17 mouse cellular contexts compared by ENCODE assay signal in the genomic region with DNA sequence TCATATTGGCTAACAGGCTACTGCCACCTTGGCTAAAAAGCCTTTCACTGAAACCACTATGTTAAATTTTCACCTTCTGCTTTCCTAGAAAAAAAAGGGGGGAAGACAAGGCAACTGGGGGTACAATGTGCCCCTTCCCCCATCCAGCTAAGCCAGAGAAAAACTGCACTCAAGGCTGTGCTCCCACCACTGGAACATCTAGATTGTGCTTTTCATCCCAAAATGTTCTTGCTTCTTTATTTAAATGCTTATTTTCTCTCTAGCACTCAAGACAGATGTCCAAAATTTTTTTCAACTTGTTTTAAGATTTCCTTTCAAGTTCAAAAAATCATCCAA.
DNase-seq lines count a peak whose midpoint lies in the region; ATAC-seq and TF ChIP-seq lines count a peak whose summit lies in the region.
"Had no signal": no experiment of that assay in that cellular context is flagged by ENCODE, and none has a peak within 500 bp of the region (broad histone marks: within the 10 kb centered on the region; RNA-seq: fewer than 3 reads in every experiment).

No protein-coding gene starts in this region.

- H3K9ac ChIP-seq in forebrain, embryonic 14.5 days (ENCODE audit: low read length): no peak overlapping the region
- H3K9ac ChIP-seq in forebrain, postnatal 0 days: no peak overlapping the region
- no peak overlapping the region for H3K9ac ChIP-seq in forebrain, embryonic 16.5 days (replicated peaks; ENCODE audit: low read depth, low read length)
- no peak overlapping the region for H3K9ac ChIP-seq in hindbrain, embryonic 14.5 days
- no peak overlapping the region for H3K9ac ChIP-seq in hindbrain, embryonic 13.5 days
- H3K9ac ChIP-seq in neural tube, embryonic 14.5 days (replicated peaks; ENCODE audit: low read depth, low read length): no peak overlapping the region
- H3K9ac ChIP-seq: embryonic facial prominence, embryonic 12.5 days; forebrain, embryonic 13.5 days had no signal

- no peak for DNase-seq in forebrain, embryonic 14.5 days (ENCODE audit: low spot score)
- DNase-seq in forebrain, embryonic 10.5 days (ENCODE audit: extremely low spot score, low spot score): no peak
- DNase-seq in forebrain, postnatal 0 days: no peak
- DNase-seq in hindbrain, embryonic 14.5 days (ENCODE audit: low spot score): no peak
- no peak for DNase-seq in neural tube, embryonic 10.5 days (ENCODE audit: extremely low spot score, low spot score)
- DNase-seq: B cell, adult 2 months had no signal

- no peak overlapping the region for H3K4me2 ChIP-seq in forebrain, embryonic 14.5 days (ENCODE audit: low read length)
- no peak overlapping the region for H3K4me2 ChIP-seq in forebrain, postnatal 0 days (ENCODE audit: low read depth)
- no peak overlapping the region for H3K4me2 ChIP-seq in forebrain, embryonic 16.5 days (ENCODE audit: low read length)
- H3K4me2 ChIP-seq in hindbrain, embryonic 14.5 days (replicated peaks): no peak overlapping the region
- H3K4me2 ChIP-seq in hindbrain, embryonic 13.5 days: no peak overlapping the region
- H3K4me2 ChIP-seq in neural tube, embryonic 14.5 days (ENCODE audit: low read depth, low read length): no peak overlapping the region
- H3K4me2 ChIP-seq: embryonic facial prominence, embryonic 12.5 days; forebrain, embryonic 13.5 days had no signal

- no peak for TF ChIP-seq CTCF in forebrain, postnatal 0 days (IDR thresholded peaks at IDR 0.05; ENCODE audit: low read depth)

- no peaks in the 10 kb centered on the region; the same call in 1 of the 2 replicates for H3K4me1 ChIP-seq in forebrain, embryonic 14.5 days (ENCODE audit: control insufficient read depth, insufficient read depth, low read length)
- H3K4me1 ChIP-seq in forebrain, embryonic 10.5 days: no peaks in the 10 kb centered on the region
- no peaks in the 10 kb centered on the region for H3K4me1 ChIP-seq in forebrain, postnatal 0 days (ENCODE audit: insufficient read depth)
- H3K4me1 ChIP-seq in forebrain, embryonic 16.5 days (replicated peaks; ENCODE audit: control insufficient read depth, insufficient read depth, low read length): peaks cover 5% of the 10 kb centered on the region; the same call in 1 of the 2 replicates
- no peaks in the 10 kb centered on the region for H3K4me1 ChIP-seq in hindbrain, embryonic 14.5 days (replicated peaks; ENCODE audit: control insufficient read depth, insufficient read depth, low read length)
- no peaks in the 10 kb centered on the region for H3K4me1 ChIP-seq in hindbrain, embryonic 13.5 days (replicated peaks)
- no peaks in the 10 kb centered on the region for H3K4me1 ChIP-seq in neural tube, embryonic 14.5 days (ENCODE audit: control insufficient read depth, insufficient read depth, low read length)
- H3K4me1 ChIP-seq: embryonic facial prominence, embryonic 10.5 days; embryonic facial prominence, embryonic 12.5 days; forebrain, embryonic 13.5 days had no signal

- no peaks in the 10 kb centered on the region for H3K9me3 ChIP-seq in forebrain, embryonic 14.5 days (replicated peaks; ENCODE audit: control insufficient read depth, low read length)
- no peaks in the 10 kb centered on the region for H3K9me3 ChIP-seq in forebrain, embryonic 10.5 days
- H3K9me3 ChIP-seq in forebrain, postnatal 0 days (ENCODE audit: low read length): no peaks in the 10 kb centered on the region
- no peaks in the 10 kb centered on the region for H3K9me3 ChIP-seq in forebrain, embryonic 16.5 days (ENCODE audit: control insufficient read depth, low read length)
- no peaks in the 10 kb centered on the region for H3K9me3 ChIP-seq in hindbrain, embryonic 14.5 days (ENCODE audit: control insufficient read depth, low read length)
- H3K9me3 ChIP-seq in hindbrain, embryonic 13.5 days: no peaks in the 10 kb centered on the region
- no peaks in the 10 kb centered on the region for H3K9me3 ChIP-seq in neural tube, embryonic 14.5 days (ENCODE audit: control insufficient read depth, low read length)
- H3K9me3 ChIP-seq: forebrain, embryonic 13.5 days; G1E had no signal

- H3K27ac ChIP-seq in forebrain, embryonic 14.5 days (ENCODE audit: low read depth, low read length): no peak overlapping the region
- H3K27ac ChIP-seq in forebrain, embryonic 10.5 days: no peak overlapping the region
- H3K27ac ChIP-seq in forebrain, postnatal 0 days (ENCODE audit: low read depth, low read length): no peak overlapping the region
- no peak overlapping the region for H3K27ac ChIP-seq in forebrain, embryonic 16.5 days (ENCODE audit: low read length)
- H3K27ac ChIP-seq in hindbrain, embryonic 14.5 days: no peak overlapping the region
- H3K27ac ChIP-seq in hindbrain, embryonic 13.5 days: no peak overlapping the region
- no peak overlapping the region for H3K27ac ChIP-seq in neural tube, embryonic 14.5 days (ENCODE audit: low read depth, low read length)
- H3K27ac ChIP-seq: embryonic facial prominence, embryonic 10.5 days; embryonic facial prominence, embryonic 12.5 days; forebrain, embryonic 13.5 days had no signal

- no peaks in the 10 kb centered on the region for H3K27me3 ChIP-seq in forebrain, embryonic 14.5 days (replicated peaks; ENCODE audit: control insufficient read depth, insufficient read depth, low read length)
- no peaks in the 10 kb centered on the region for H3K27me3 ChIP-seq in forebrain, embryonic 10.5 days (ENCODE audit: poor library complexity, severe bottlenecking)
- no peaks in the 10 kb centered on the region for H3K27me3 ChIP-seq in forebrain, postnatal 0 days (ENCODE audit: insufficient read depth, low read length)
- H3K27me3 ChIP-seq in forebrain, embryonic 16.5 days (replicated peaks; ENCODE audit: control insufficient read depth, insufficient read depth, low read length): no peaks in the 10 kb centered on the region
- no peaks in the 10 kb centered on the region for H3K27me3 ChIP-seq in hindbrain, embryonic 14.5 days (ENCODE audit: control insufficient read depth, insufficient read depth, low read length)
- H3K27me3 ChIP-seq in hindbrain, embryonic 13.5 days: no peaks in the 10 kb centered on the region
- H3K27me3 ChIP-seq in neural tube, embryonic 14.5 days (ENCODE audit: control insufficient read depth, insufficient read depth, low read length): no peaks in the 10 kb centered on the region
- H3K27me3 ChIP-seq: CH12.LX; embryonic facial prominence, embryonic 12.5 days; forebrain, embryonic 13.5 days; Patski had no signal

- H3K4me3 ChIP-seq in forebrain, embryonic 14.5 days (ENCODE audit: low read depth, low read length): no peak overlapping the region
- no peak overlapping the region for H3K4me3 ChIP-seq in forebrain, embryonic 10.5 days
- no peak overlapping the region for H3K4me3 ChIP-seq in forebrain, postnatal 0 days (ENCODE audit: low read depth, low read length)
- H3K4me3 ChIP-seq in forebrain, embryonic 16.5 days (replicated peaks; ENCODE audit: low read length): no peak overlapping the region
- no peak overlapping the region for H3K4me3 ChIP-seq in hindbrain, embryonic 14.5 days (replicated peaks; ENCODE audit: low read length)
- H3K4me3 ChIP-seq in hindbrain, embryonic 13.5 days: no peak overlapping the region
- H3K4me3 ChIP-seq in neural tube, embryonic 14.5 days (ENCODE audit: low read depth, low read length): no peak overlapping the region
- H3K4me3 ChIP-seq: embryonic facial prominence, embryonic 10.5 days; embryonic facial prominence, embryonic 12.5 days; forebrain, embryonic 13.5 days had no signal

- peak; percentile 66 for ATAC-seq in forebrain, embryonic 14.5 days
- peak; percentile 49 for ATAC-seq in forebrain, postnatal 0 days
- no peak; the same call in 1 of the 2 replicates for ATAC-seq in forebrain, embryonic 16.5 days
- 0 out of 2 replicates have a peak, but pooled peaks have one; percentile 34 for ATAC-seq in hindbrain, embryonic 14.5 days (ENCODE audit: low FRiP score)
- no peak for ATAC-seq in hindbrain, embryonic 13.5 days (ENCODE audit: low FRiP score)
- 0 out of 2 replicates have a peak, but pooled peaks have one; percentile 9 for ATAC-seq in neural tube, embryonic 14.5 days (ENCODE audit: low read depth)
- ATAC-seq: activated CD4-positive, CD25-positive, alpha-beta regulatory T cell, adult 4 months; CD4-positive, CD25-positive, alpha-beta regulatory T cell, adult 4 months; Patski had no signal

- no peaks in the 10 kb centered on the region for H3K36me3 ChIP-seq in forebrain, embryonic 14.5 days (ENCODE audit: control insufficient read depth, insufficient read depth, low read length)
- no peaks in the 10 kb centered on the region for H3K36me3 ChIP-seq in forebrain, embryonic 10.5 days (replicated peaks)
- H3K36me3 ChIP-seq in forebrain, postnatal 0 days (ENCODE audit: insufficient read depth): no peaks in the 10 kb centered on the region
- no peaks in the 10 kb centered on the region for H3K36me3 ChIP-seq in forebrain, embryonic 16.5 days (ENCODE audit: control insufficient read depth, insufficient read depth)
- H3K36me3 ChIP-seq in hindbrain, embryonic 14.5 days (replicated peaks; ENCODE audit: control insufficient read depth, insufficient read depth): no peaks in the 10 kb centered on the region
- H3K36me3 ChIP-seq in hindbrain, embryonic 13.5 days: no peaks in the 10 kb centered on the region
- no peaks in the 10 kb centered on the region for H3K36me3 ChIP-seq in neural tube, embryonic 14.5 days (ENCODE audit: control insufficient read depth, insufficient read depth, low read length)
- H3K36me3 ChIP-seq: embryonic facial prominence, embryonic 10.5 days; embryonic facial prominence, embryonic 12.5 days; G1E had no signal

Comparison
In these comparisons a context has a peak if more than half of its experiments do, and no peak if none do; other contexts are left out.
1. ATAC-seq: peak in forebrain, embryonic 14.5 days (single experiment), forebrain, postnatal 0 days (single experiment), hindbrain, embryonic 14.5 days (single experiment) and neural tube, embryonic 14.5 days (single experiment); none in forebrain, embryonic 16.5 days (single experiment) and hindbrain, embryonic 13.5 days (single experiment).